Mouse (Mus musculus) heart, postnatal 36 days (tissue): ENCODE results near the gene Atp13a2. TPM values are rescaled to one million over a fixed set of nuclear protein-coding genes. Genes with fewer than 3 reads are reported as not detected.

Experiments used
- DNase-seq, 2 experiments: peaks; one replicate each; pipeline ENCODE4 v3.0.0; 2021 to 2022
- intact Hi-C: fragments of 180-260 bp; cut with DNase I; formaldehyde crosslinking; loops from one replicate; pipeline ENCODE4 v1.15.1; 2025
- total RNA-seq, 2 experiments: library from RNA; stranded (reverse); gene quantifications; 2 replicates each; pipeline ENCODE4 v1.2.3; 2021

Gene Atp13a2
- total RNA-seq, 2 experiments from 2014 or later = 16.5 to 17.3 TPM

DNA sequence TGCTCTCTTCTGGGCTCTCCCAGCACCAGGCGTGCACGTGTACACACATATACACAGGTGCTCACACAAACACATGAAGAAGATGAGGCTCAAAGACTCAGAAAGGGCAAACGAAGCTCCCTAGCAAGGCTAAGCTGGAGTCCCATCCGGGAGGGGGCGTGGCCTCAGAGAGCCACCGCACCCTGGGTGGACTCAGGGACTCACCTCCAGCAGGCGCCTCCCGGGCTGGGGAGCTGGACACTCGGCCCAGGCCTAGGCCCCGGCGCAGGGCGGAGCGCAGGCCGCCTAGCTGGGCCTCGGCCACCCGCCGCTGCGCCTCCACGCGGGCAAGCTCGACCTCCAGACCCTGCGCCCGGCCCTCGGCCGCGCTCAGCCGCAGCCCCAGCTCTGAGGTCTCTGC is 38.3 kb downstream of the Atp13a2 start:
- no peak for DNase-seq
- intact Hi-C loops = no loop called here

DNA sequence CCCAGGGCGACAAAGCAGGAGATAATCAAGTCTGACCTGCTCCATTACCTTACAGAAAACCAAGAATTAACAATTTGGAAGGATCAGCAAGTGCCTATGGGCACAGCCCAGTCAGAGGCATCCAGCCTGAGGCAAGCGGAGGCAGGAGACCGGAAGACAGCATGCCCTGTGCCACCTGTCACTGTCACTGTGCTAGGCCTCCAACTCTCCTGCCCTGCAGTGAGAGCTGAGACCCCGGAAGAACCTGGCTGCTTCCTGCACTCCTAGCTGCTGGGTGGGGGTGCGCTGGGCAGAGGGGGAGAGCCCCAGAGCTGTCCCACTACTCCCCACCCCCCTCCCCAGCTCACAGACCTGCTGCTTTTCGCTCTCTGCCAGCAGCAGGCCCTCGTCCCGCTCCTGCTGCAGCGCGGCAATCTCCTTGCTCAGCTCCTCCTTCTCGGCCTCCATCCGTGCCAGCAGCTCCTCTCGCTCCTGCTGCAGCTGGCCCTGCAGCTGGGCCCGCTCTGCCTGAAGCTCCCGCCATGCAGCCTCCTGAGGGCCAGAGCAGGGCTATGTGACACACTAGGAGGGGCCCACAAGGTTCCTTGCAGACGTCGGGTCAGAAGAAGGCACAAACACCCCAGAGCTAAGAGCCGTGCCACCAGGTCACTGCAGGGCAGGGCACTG is 44.0 kb downstream of the Atp13a2 start:
- no peak for DNase-seq
- intact Hi-C loops = loop anchor here (1.0 to 5.0 kb wide), 4 partner anchors 43 to 243 kb away; partner anchors contain the start of gene Atp13a2

DNA sequence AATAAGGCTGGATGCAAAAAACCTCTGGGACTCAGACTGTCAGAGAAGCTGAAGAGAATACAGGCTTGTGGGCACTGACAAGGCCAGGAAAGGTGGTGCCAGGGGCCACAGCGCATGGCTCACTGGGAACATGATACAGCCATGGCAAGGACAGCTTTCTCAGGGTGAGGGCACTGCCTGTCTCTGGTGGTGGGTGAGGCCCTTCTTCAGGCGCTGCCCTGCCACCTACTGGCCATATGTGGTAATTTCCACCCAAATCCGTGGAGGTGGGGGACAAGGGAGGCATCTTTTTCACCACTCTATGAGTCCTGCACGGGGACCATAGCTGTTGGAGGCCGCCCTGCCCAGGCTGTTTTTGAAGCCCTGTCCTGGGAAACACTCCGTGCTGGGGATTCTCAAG is 45.1 kb downstream of the Atp13a2 start:
- peak; percentile 82 to 88 for DNase-seq
- intact Hi-C loops = loop anchor here (1.0 to 5.0 kb wide), 4 partner anchors 44 to 244 kb away; partner anchors contain the start of gene Atp13a2

DNA sequence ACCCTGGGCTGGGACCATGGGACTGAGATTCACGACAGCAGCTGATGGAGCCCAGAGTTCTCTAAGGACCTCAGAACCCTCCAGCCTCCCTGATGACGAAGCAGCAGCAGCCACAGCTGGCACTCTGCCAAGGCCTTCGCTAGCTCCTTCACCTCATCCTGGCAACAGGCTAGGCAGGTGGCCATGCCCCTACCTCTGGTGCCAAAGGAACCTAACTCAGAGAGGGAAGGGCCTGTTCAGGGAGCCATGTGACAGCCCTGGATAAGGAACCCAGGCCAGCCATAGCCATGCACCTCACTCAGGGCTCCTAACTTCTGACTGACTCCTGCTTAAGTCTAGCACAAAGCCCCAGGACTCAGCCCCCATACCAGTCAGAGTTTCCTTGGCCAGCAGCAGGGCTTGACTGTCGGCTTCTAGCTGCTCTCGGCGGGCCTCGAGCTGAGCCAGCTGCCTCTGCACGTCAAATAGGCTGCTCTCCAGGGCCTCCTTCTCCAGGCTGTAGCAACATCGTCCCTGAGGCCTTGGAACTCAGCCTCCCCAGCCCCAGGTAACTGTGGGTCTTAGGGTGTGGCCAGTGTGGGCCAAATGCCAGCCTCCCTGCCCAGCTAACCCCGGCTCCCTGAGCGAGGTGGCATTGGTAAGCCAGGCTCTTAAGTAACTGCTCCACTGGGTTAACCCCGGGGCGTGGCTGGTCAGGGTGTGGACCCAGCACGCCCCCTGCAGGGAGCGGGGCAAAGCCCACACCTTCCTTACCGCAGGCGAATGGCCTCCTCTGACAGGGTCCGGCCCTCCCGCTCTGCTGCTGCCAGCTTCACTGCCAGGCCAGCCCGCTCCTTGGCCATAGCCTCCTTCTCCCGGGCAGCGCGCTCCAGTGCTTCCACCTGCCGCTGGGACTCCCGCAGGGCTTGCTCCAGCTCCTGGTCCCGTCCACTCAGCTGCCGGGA is 47.2 kb downstream of the Atp13a2 start:
- intact Hi-C loops = loop anchor here (5.0 kb wide), 3 partner anchors 47 to 247 kb away; partner anchors contain the start of gene Atp13a2
- DNase-seq = no peak

DNA sequence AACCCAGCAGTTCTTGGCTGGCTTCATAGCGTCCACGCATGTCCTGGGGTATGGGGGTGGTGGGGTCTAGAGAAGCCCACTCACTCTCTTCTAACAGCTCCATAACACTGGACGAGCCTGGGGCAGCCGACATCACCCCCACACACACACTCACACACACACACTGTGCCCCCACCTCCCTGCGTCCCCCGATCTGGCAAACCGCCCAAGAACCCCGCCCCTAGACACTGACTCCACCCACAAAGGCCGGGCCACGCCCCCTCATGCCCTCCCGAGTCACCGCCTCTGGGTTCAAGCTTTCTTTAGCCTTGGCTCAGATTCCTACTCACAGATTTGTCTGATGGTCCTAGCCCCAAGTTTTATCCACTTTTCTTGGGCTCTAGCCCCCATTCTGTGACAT is 54.4 kb downstream of the Atp13a2 start:
- DNase-seq = no peak
- intact Hi-C loops = no loop called here

DNA sequence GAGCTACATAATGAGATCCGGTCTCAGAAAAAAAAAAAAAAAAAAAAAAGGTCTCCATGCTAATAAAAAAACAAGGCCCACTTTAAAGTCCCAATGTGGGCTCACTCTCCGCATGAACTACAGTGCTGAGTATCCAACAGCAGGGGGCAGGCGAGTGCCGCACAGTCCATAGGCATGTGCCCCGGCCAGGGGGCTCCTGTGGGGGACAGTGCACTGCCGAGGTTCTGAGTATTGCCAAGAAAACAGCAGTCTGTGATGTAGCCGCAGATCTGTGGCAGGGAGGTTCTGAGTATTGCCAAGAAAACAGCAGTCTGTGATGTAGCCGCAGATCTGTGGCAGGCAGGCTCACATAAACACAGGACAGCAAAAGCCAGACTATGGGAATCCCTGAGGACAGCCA is 58.1 kb downstream of the Atp13a2 start:
- DNase-seq = peak; percentile 44 to 68
- intact Hi-C loops = loop anchor here (1.0 kb wide), 1 partner anchor 20 kb away; no protein-coding TSS in a partner anchor

DNA sequence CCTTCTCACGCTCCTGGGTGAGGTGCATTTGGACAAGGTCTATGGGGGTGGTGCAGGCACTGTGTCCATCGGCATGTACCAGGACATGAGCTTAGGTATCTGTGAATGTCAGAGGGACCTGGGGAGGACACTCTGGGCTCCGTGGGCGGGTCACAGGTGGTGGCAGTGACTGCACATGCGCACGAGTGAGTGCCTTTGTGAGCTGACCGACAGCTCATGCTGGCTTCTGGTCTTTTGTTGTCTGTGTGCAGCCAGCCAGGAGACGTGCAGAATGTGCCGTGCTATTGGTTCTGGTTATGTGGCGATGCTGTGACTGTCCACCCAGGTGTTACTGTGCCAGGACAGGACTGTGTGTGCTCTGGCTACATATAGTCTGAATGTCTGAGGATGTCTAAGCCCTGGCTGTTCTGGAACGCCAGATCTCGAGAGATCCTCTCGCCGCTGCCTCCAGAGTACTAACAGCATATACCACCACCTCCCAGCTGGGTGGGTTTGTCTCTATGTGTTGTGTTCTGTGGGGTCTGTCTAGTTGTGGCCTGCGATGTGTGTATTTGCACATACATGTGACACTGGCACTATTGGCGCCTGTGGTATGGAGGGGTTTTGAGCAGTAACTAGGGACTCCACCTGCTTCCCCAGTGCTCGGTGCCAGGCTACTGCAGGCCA is 62.3 kb downstream of the Atp13a2 start:
- intact Hi-C loops = no loop called here
- DNase-seq = no peak

DNA sequence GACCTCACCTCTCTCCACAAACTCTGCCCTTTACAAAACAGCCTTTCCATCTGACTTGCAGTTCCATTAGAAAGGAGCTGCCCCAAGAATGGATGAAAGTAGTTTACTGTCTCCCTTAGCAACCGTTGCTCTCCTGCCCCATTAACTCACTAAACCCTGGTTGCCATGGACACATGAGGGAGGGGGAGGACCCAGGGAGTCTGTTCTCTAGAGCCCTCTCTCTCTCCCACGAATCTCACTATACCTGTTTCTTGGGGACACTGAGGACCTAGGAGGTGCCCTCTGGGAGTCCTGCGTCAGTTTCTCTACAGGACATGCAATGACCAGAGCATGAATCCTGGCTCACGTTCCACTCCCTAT is 62.8 kb downstream of the Atp13a2 start:
- intact Hi-C loops = no loop called here
- no peak for DNase-seq

DNA sequence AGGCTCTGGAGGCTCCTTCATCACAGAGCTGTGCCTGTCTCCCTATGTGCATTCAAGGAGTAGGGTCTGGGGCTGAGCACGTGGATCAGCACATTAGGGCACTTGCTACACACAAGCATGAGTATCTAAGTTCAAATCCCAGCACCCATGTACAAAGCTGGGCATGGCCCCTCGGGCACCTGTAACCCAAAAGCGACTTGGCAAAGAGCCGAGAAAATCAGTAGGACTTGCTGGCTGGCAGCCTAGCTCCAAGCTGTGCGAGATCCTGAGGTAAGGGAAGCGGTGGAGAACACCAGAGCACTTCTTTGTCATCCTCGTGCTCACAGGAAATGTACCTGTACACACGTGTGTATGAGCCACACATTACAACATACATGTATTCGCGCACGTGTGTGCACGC is 65.8 kb downstream of the Atp13a2 start:
- no peak for DNase-seq
- intact Hi-C loops = no loop called here

DNA sequence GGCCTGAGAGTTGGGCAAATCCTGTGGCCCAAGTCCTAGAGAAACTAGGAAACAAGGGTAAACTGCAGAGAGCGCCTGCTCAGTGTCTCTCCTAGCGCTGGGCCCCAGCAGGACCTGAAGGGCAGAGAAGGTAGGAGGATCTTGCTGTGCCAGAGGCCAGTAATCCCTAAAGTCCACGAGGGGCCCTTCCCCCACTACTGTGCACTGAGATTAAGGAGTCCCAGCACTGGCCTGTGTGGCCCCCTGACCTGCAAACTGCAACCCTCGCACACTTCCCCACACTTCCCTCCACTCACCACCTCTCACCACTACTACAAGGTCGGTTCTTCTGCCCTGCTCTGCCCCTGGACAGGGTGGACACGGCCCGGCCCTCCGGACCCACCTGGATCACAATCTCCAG is 66.5 kb downstream of the Atp13a2 start:
- DNase-seq = no peak
- intact Hi-C loops = no loop called here

DNA sequence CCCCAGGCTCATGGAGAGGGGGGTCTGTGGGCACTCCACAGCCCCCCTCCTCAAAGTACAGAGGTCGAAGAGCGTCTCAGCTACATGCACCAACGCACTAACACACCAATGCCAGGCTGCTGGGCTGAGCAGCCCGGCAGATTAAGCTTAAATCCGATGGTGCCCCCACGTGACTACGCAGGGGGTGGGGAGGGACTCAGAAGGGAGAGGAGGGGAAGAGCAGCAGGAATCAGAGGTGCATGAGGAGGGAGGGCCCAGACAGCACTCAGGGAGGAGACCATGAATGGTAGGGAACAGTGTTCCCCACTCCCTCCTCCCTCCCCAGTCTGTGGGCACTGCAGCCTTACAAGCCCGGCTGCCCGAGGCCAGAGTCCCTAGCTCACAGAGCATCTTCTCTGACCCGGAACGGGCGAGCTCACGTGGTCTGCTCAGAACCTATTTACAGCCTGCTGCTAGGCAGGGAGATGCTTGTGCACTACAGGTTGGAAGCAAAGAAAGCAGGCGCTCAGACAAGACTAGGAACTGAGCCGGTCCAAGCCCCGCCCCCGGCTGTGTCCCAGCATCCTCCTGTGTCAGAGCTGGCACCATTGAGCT is 67.0 kb downstream of the Atp13a2 start:
- DNase-seq = no peak
- intact Hi-C loops = no loop called here

Other genes with a start within 250 kb of the Atp13a2 start
- not detected for gene Padi6, start 244.2 kb upstream of the Atp13a2 start, total RNA-seq
- gene Padi4, start 212.6 kb upstream of the Atp13a2 start, total RNA-seq = under 1 TPM; 0.60 to 0.86 TPM
- under 1 TPM; 0.14 to 0.19 TPM for gene Padi3, start 176.2 kb upstream of the Atp13a2 start, total RNA-seq
- not detected for gene Padi1, start 141.1 kb upstream of the Atp13a2 start, total RNA-seq
- 1 to 10 TPM in 1 of 2 experiments, under 1 TPM in 1; 0.56 to 1.0 TPM for gene Padi2, start 80.5 kb upstream of the Atp13a2 start, total RNA-seq
- 1,000 to 10,000 TPM; 1,261 to 1,268 TPM for gene Sdhb, start 25.7 kb upstream of the Atp13a2 start, total RNA-seq
- 1 to 10 TPM; 4.0 to 4.3 TPM for gene Mfap2, start 23.5 kb downstream of the Atp13a2 start, total RNA-seq
- gene Crocc, start 73.7 kb downstream of the Atp13a2 start, total RNA-seq = 1 to 10 TPM; 4.3 to 5.5 TPM
- gene Necap2, start 91.5 kb downstream of the Atp13a2 start, total RNA-seq = 10 to 100 TPM; 17.2 to 18.1 TPM
- gene Spata21, start 101.5 kb downstream of the Atp13a2 start, total RNA-seq = not detected
- gene Szrd1, start 152.9 kb downstream of the Atp13a2 start, total RNA-seq = 10 to 100 TPM; 91.0 to 93.7 TPM
- 10 to 100 TPM; 11.4 to 11.8 TPM for gene Fbxo42, start 161.0 kb downstream of the Atp13a2 start, total RNA-seq
- gene Rsg1, start 227.1 kb downstream of the Atp13a2 start, total RNA-seq = 1 to 10 TPM in 1 of 2 experiments, under 1 TPM in 1; 0.80 to 1.1 TPM